In genomic region chr9:29393136-29393535, GRCm38 (mm10) we compare ENCODE assay signal across 18 mouse cellular contexts.
A peak's percentile ranks its signal among the peaks of the same experiment; 100 is the strongest.
DNase-seq lines count a peak whose midpoint lies in the region; ATAC-seq and TF ChIP-seq lines count a peak whose summit lies in the region.
"Had no signal": no experiment of that assay in that cellular context is flagged by ENCODE, and none has a peak within 500 bp of the region (broad histone marks: within the 10 kb centered on the region; RNA-seq: fewer than 3 reads in every experiment).

No protein-coding gene starts in this region.

- intact Hi-C loops in gastrocnemius, adult 2 months (cut with DNase I) = no loop called here

- peak; percentile 74 for DNase-seq in cerebellum, adult 11-12 months
- DNase-seq in cerebellum, adult 8-10 months = peak; percentile 61
- DNase-seq in cerebellum, postnatal 14 days = peak; percentile 66 to 81
- DNase-seq in layer of hippocampus, postnatal 10 days (ENCODE audit: low spot score in 2 of 2) = no peak
- DNase-seq in gastrocnemius, adult 2 months = no peak
- DNase-seq: adrenal gland, postnatal 10 days; forebrain, postnatal 0 days; gastrocnemius, postnatal 25 days; heart, postnatal 10 days; heart, postnatal 4 days had no signal

- ATAC-seq in cerebellum, adult (ENCODE audit: insufficient number of reproducible peaks, low FRiP score, low TSS enrichment) = no peak
- ATAC-seq in megakaryocyte-erythroid progenitor cell, adult 5-6 weeks (replicated peaks; ENCODE audit: low FRiP score, low TSS enrichment, poor library complexity, severe bottlenecking) = no peak
- ATAC-seq: forebrain, embryonic 13.5 days; forebrain, postnatal 0 days; hindbrain, embryonic 16.5 days; inflammation-experienced regulatory T-cells, adult 6 months; intestine, postnatal 0 days had no signal

- no peak overlapping the region for H3K4me3 ChIP-seq in gastrocnemius, adult 2 months
- H3K4me3 ChIP-seq: embryonic facial prominence, embryonic 10.5 days; forebrain, embryonic 13.5 days; hindbrain, embryonic 12.5 days had no signal

- no peak overlapping the region for H3K27ac ChIP-seq in gastrocnemius, adult 2 months
- H3K27ac ChIP-seq: embryonic facial prominence, embryonic 10.5 days; forebrain, embryonic 13.5 days; hindbrain, embryonic 12.5 days had no signal

- TF ChIP-seq CTCF in gastrocnemius, adult 2 months (IDR thresholded peaks at IDR 0.05) = no peak

Comparison
In these comparisons a context has a peak if more than half of its experiments do, and no peak if none do; other contexts are left out.
1. DNase-seq: peak in cerebellum, adult 11-12 months (single experiment), cerebellum, adult 8-10 months (single experiment) and cerebellum, postnatal 14 days (2 of 2); none in layer of hippocampus, postnatal 10 days (0 of 2) and gastrocnemius, adult 2 months (single experiment).